ENCODE assay signal across 9 mouse cellular contexts in the genomic region with DNA sequence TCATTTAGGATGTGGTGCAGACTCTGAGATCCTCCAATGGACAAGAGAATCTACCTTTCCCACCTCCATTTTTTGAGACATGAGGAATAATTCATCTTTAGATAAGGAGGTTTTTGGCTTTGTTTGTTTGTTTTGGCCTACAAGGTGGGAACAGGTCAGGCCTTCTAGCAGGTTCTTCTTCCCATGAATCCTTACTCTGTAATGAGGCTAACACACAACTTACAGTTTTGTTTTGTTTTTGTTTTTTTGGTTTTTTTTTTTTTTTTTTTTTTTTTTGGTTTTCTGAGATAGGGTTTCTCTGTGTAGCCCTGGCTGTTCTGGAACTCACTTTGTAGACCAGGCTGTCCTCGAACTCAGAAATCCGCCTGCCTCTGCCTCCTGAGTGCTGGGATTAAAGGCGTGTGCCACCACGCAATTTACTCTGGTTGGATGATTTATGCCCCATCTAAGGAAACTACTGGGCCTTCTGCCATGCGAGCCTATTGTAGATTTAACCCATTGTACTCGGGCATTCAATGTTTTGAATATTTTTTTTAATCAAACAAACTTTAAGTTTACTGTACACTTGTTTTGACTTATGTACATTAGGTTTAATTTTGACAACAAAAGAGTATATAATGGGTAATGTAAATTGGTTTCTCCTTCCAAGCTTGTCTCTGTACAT. TPM values are rescaled to one million over a fixed set of nuclear protein-coding genes. Genes with fewer than 3 reads are reported as not detected.
DNase-seq lines count a peak whose midpoint lies in the region; ATAC-seq and TF ChIP-seq lines count a peak whose summit lies in the region.
"Had no signal": no experiment of that assay in that cellular context is flagged by ENCODE, and none has a peak within 500 bp of the region (broad histone marks: within the 10 kb centered on the region; RNA-seq: fewer than 3 reads in every experiment).

No protein-coding gene starts in this region.

- peaks cover 4% of the 10 kb centered on the region for H3K36me3 ChIP-seq in forebrain, embryonic 13.5 days (ENCODE audit: poor library complexity, severe bottlenecking)
- peaks cover 11% of the 10 kb centered on the region for H3K36me3 ChIP-seq in limb, embryonic 13.5 days
- peaks cover 8% of the 10 kb centered on the region; the same call in 1 of the 2 replicates for H3K36me3 ChIP-seq in neural tube, embryonic 13.5 days

- no peak for TF ChIP-seq POLR2A in lung, adult 2 months (IDR thresholded peaks at IDR 0.05; ENCODE audit: borderline replicate concordance, extremely low read depth, low read depth, low read length)

- peak overlapping the region; percentile 100 for H3K4me3 ChIP-seq in lung, adult 2 months (replicated peaks; ENCODE audit: extremely low read depth, low read depth, low read length)
- H3K4me3 ChIP-seq in forebrain, embryonic 13.5 days = peak overlapping the region; percentile 71; the same call in 1 of the 2 replicates
- peak overlapping the region; percentile 69 for H3K4me3 ChIP-seq in limb, embryonic 13.5 days
- no peak overlapping the region for H3K4me3 ChIP-seq in neural tube, embryonic 13.5 days

- ATAC-seq in forebrain, embryonic 13.5 days = no peak
- no peak for ATAC-seq in limb, embryonic 13.5 days (ENCODE audit: low FRiP score, low read depth)
- ATAC-seq in neural tube, embryonic 13.5 days (ENCODE audit: low read depth) = no peak
- ATAC-seq in inflammation-experienced regulatory T-cells, adult 6 months = no peak

- peaks cover 3% of the 10 kb centered on the region; the same call in 1 of the 2 replicates for H3K4me1 ChIP-seq in lung, adult 2 months (ENCODE audit: control insufficient read depth, insufficient read depth, low read length)
- peaks cover 12% of the 10 kb centered on the region for H3K4me1 ChIP-seq in forebrain, embryonic 13.5 days
- H3K4me1 ChIP-seq in limb, embryonic 13.5 days = peaks cover 9% of the 10 kb centered on the region
- peaks cover 13% of the 10 kb centered on the region for H3K4me1 ChIP-seq in neural tube, embryonic 13.5 days (replicated peaks)

- TF ChIP-seq CTCF in lung, adult 2 months (IDR thresholded peaks at IDR 0.05; ENCODE audit: insufficient read depth, low read length) = no peak

- H3K4me2 ChIP-seq in forebrain, embryonic 13.5 days = peak overlapping the region; percentile 79; the same call in 1 of the 2 replicates
- peak overlapping the region; percentile 71 for H3K4me2 ChIP-seq in limb, embryonic 13.5 days (replicated peaks)
- H3K4me2 ChIP-seq in neural tube, embryonic 13.5 days = peak overlapping the region; percentile 84

- no peak for DNase-seq in lung, adult 2 months
- no peak for DNase-seq in lung, postnatal 25 days (ENCODE audit: low spot score)
- DNase-seq in left cerebral cortex, postnatal 36 days (ENCODE audit: low spot score in 2 of 2) = no peak
- no peak for DNase-seq in right cerebral cortex, postnatal 4 days

- no peaks in the 10 kb centered on the region for H3K9me3 ChIP-seq in forebrain, embryonic 13.5 days (replicated peaks)
- H3K9me3 ChIP-seq in limb, embryonic 13.5 days = no peaks in the 10 kb centered on the region
- H3K9me3 ChIP-seq in neural tube, embryonic 13.5 days = no peaks in the 10 kb centered on the region

- no peaks in the 10 kb centered on the region for H3K27me3 ChIP-seq in forebrain, embryonic 13.5 days
- H3K27me3 ChIP-seq in limb, embryonic 13.5 days = no peaks in the 10 kb centered on the region
- no peaks in the 10 kb centered on the region for H3K27me3 ChIP-seq in neural tube, embryonic 13.5 days

- intact Hi-C loops in left cerebral cortex, postnatal 36 days (cut with DNase I) = no loop called here

- 29% methylated on average over 6 of the region's 6 CpGs for WGBS in lung, adult 2 months
- 72% methylated on average over 6 of the region's 6 CpGs for WGBS in forebrain, embryonic 13.5 days
- WGBS in limb, embryonic 13.5 days = 61% methylated on average over 6 of the region's 6 CpGs
- 55% methylated on average over 6 of the region's 6 CpGs for WGBS in neural tube, embryonic 13.5 days

- no peak overlapping the region for H3K9ac ChIP-seq in forebrain, embryonic 13.5 days
- no peak overlapping the region for H3K9ac ChIP-seq in limb, embryonic 13.5 days
- H3K9ac ChIP-seq in neural tube, embryonic 13.5 days = no peak overlapping the region

- no peak overlapping the region for H3K27ac ChIP-seq in forebrain, embryonic 13.5 days
- H3K27ac ChIP-seq in limb, embryonic 13.5 days = peak overlapping the region; percentile 72
- no peak overlapping the region for H3K27ac ChIP-seq in neural tube, embryonic 13.5 days (replicated peaks)

RNA-seq across cellular contexts. Expression of a gene that starts 0.9 kb away (rescaled TPM):
- polyA plus RNA-seq in lung, adult 2 months (2012; rRNA removed) = 11.1 and 17.1 TPM in 2 replicates
- 32.8 and 36.0 TPM in 2 replicates for polyA plus RNA-seq in forebrain, embryonic 13.5 days (2015; fragmentation: Nextera tagmentation; extraction: Ambion mirVana)
- 23.4 and 24.0 TPM in 2 replicates for polyA plus RNA-seq in limb, embryonic 13.5 days (2015; fragmentation: Nextera tagmentation; extraction: Ambion mirVana)
- polyA plus RNA-seq in neural tube, embryonic 13.5 days (2015; fragmentation: Nextera tagmentation; extraction: Ambion mirVana) = 28.0 and 29.6 TPM in 2 replicates
- 10 to 100 TPM; 20.6 to 23.8 (median 20.7) TPM for polyA plus RNA-seq in inflammation-experienced regulatory T-cells, adult 6 months (2017; shearing (Covaris generic))
- total RNA-seq in left cerebral cortex, postnatal 36 days (2021) = 10 to 100 TPM; 66.4 to 69.0 TPM

RNA-seq across cellular contexts. Expression of a gene that starts 8.5 kb away (rescaled TPM):
- 12.7 and 15.4 TPM in 2 replicates for polyA plus RNA-seq in lung, adult 2 months (2012; rRNA removed)
- polyA plus RNA-seq in forebrain, embryonic 13.5 days (2015; fragmentation: Nextera tagmentation; extraction: Ambion mirVana) = 17.6 and 18.3 TPM in 2 replicates
- 12.2 and 13.3 TPM in 2 replicates for polyA plus RNA-seq in limb, embryonic 13.5 days (2015; fragmentation: Nextera tagmentation; extraction: Ambion mirVana)
- 8.2 and 9.7 TPM in 2 replicates for polyA plus RNA-seq in neural tube, embryonic 13.5 days (2015; fragmentation: Nextera tagmentation; extraction: Ambion mirVana)
- 10 to 100 TPM; 23.2 to 26.6 (median 25.8) TPM for polyA plus RNA-seq in inflammation-experienced regulatory T-cells, adult 6 months (2017; shearing (Covaris generic))
- total RNA-seq in left cerebral cortex, postnatal 36 days (2021) = 10 to 100 TPM; 34.9 to 42.1 TPM

RNA-seq across cellular contexts. Expression of a gene that starts 35.7 kb away (rescaled TPM):
- 10.5 and 12.4 TPM in 2 replicates for polyA plus RNA-seq in lung, adult 2 months (2012; rRNA removed)
- not detected in 2 replicates for polyA plus RNA-seq in forebrain, embryonic 13.5 days (2015; fragmentation: Nextera tagmentation; extraction: Ambion mirVana)
- polyA plus RNA-seq in limb, embryonic 13.5 days (2015; fragmentation: Nextera tagmentation; extraction: Ambion mirVana) = not detected in 2 replicates
- not detected in 2 replicates for polyA plus RNA-seq in neural tube, embryonic 13.5 days (2015; fragmentation: Nextera tagmentation; extraction: Ambion mirVana)
- not detected for polyA plus RNA-seq in inflammation-experienced regulatory T-cells, adult 6 months (2017; shearing (Covaris generic))
- total RNA-seq in left cerebral cortex, postnatal 36 days (2021) = not detected
- total RNA-seq: layer of hippocampus, adult 18-20 months had no signal

Comparison
In these comparisons a context has a peak if more than half of its experiments do, and no peak if none do; other contexts are left out.
1. RNA of a gene that starts 35.7 kb away (polyA plus RNA-seq): 10.5 to 12.4 TPM in lung, adult 2 months; not detected in forebrain, embryonic 13.5 days, not detected in limb, embryonic 13.5 days, not detected in neural tube, embryonic 13.5 days and not detected in inflammation-experienced regulatory T-cells, adult 6 months; every median in the first group is over 10 times any median in the second.
2. Peak in every context shown above with its lines, with median percentiles within 50 percentile points of each other: H3K4me2 ChIP-seq.